Mouse (Mus musculus): ENCODE data around the gene Sacm1l. TPM values are rescaled to one million over a fixed set of nuclear protein-coding genes. Genes with fewer than 3 reads are reported as not detected.

The Sacm1l gene
- polyA plus RNA-seq, 1 experiment from 2014 or later: 55.9 TPM

DNA sequence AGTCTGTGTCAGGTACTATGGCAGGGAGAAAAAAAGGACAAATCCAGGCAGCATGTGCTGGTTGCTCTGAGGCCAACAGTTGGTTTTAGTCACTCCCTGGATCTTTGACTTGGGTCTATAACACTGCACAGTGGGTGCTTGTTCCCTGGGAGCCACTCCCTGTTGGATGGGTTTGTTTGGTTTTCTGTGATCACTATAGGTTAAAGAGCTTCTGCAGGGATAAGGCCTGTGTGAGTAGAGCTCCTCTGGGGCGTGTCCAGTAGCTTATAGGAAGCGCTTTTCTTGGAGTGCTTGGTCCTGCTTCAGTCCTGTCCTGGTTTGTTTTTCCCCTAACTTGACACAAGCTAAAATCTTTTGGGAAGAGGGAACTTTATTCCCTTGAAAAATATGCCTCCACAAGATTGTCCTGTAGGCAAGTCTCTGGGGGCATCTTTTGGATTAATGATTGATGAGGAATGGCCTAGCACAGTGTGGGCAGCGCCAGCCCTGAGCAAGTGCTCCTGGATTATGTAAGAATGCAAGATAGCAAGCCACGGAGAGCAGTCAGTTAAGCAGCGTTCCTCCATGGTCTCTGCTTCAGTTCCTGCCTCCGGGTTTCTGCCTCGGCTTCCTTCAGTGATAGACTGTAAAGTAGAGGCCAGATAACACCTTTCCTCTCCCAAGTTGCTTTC is 59.8 kb downstream of the Sacm1l start:
- 84% methylated on average over 7 of the region's 7 CpGs for WGBS
- H3K4me3 ChIP-seq (ENCODE audit: low read depth, low read length): no peak overlapping the region
- peaks cover 15% of the 10 kb centered on the region for H3K36me3 ChIP-seq (ENCODE audit: control insufficient read depth, insufficient read depth, low read length)
- H3K4me2 ChIP-seq (ENCODE audit: low read length): no peak overlapping the region
- no peaks in the 10 kb centered on the region for H3K4me1 ChIP-seq (ENCODE audit: control insufficient read depth, insufficient read depth, low read length)
- H3K27ac ChIP-seq (ENCODE audit: low read length): no peak overlapping the region
- H3K9ac ChIP-seq (ENCODE audit: low read depth, low read length): no peak overlapping the region
- no peak for ATAC-seq
- no peaks in the 10 kb centered on the region for H3K9me3 ChIP-seq (replicated peaks; ENCODE audit: control insufficient read depth, low read length, poor library complexity, severe bottlenecking)
- no peaks in the 10 kb centered on the region for H3K27me3 ChIP-seq (ENCODE audit: control insufficient read depth, insufficient read depth, low read depth, low read length)

- 97% methylated on average over 4 of the region's 4 CpGs for WGBS
- no peak overlapping the region for H3K9ac ChIP-seq (ENCODE audit: low read depth, low read length)
- no peaks in the 10 kb centered on the region for H3K9me3 ChIP-seq (replicated peaks; ENCODE audit: control insufficient read depth, low read length, poor library complexity, severe bottlenecking)
- H3K36me3 ChIP-seq (ENCODE audit: control insufficient read depth, insufficient read depth, low read length): peaks cover 12% of the 10 kb centered on the region
- H3K4me1 ChIP-seq (ENCODE audit: control insufficient read depth, insufficient read depth, low read length): no peaks in the 10 kb centered on the region
- ATAC-seq: no peak
- no peak overlapping the region for H3K4me2 ChIP-seq (ENCODE audit: low read length)
- H3K27me3 ChIP-seq (ENCODE audit: control insufficient read depth, insufficient read depth, low read depth, low read length): no peaks in the 10 kb centered on the region
- H3K4me3 ChIP-seq (ENCODE audit: low read depth, low read length): no peak overlapping the region
- H3K27ac ChIP-seq (ENCODE audit: low read length): no peak overlapping the region
These were observed 65.6 kb downstream of the Sacm1l start for GRCm38 (mm10) chr9:123595194-123595593.

- Histone ChIP-seq H3K27me3 (ENCODE audit: control insufficient read depth, insufficient read depth, low read depth, low read length) (no peaks in the 10 kb centered on the region), H3K4me1 (ENCODE audit: control insufficient read depth, insufficient read depth, low read length) (no peaks in the 10 kb centered on the region), H3K9ac (ENCODE audit: low read depth, low read length) (no peak overlapping the region), H3K4me2 (ENCODE audit: low read length) (no peak overlapping the region), H3K36me3 (ENCODE audit: control insufficient read depth, insufficient read depth, low read length) (peaks cover 12% of the 10 kb centered on the region), H3K4me3 (ENCODE audit: low read depth, low read length) (no peak overlapping the region), H3K9me3 (replicated peaks; ENCODE audit: control insufficient read depth, low read length, poor library complexity, severe bottlenecking) (no peaks in the 10 kb centered on the region), H3K27ac (ENCODE audit: low read length) (no peak overlapping the region)
- WGBS: 94% methylated on average over 2 of the region's 2 CpGs
- ATAC-seq: no peak
These were observed 67.4 kb downstream of the Sacm1l start for GRCm38 (mm10) chr9:123596910-123597309.

GRCm38 (mm10) chr9:123597376-123597775 is 67.8 kb downstream of the Sacm1l start:
- no peak for ATAC-seq
- H3K27ac ChIP-seq (ENCODE audit: low read length): no peak overlapping the region

DNA sequence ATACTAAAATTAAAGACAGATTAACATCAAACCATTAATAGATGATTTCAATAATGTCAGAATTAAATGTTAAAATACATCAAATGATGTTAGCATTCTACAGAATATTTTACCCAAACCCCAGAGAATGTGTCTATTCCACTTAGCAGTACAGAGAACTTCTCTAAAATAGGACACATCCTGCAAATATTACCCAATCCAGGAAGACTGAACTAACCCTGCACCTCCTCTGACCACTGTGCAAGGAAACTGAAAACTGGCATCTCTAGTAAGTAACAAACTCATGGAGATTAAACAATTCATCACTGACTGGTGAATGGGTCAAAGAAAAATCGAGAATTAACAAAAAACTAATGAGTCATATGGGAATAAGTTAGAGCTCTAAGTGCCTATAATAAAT is 72.0 kb downstream of the Sacm1l start:
- no peak overlapping the region for H3K4me2 ChIP-seq (ENCODE audit: low read length)
- no peak overlapping the region for H3K4me3 ChIP-seq (ENCODE audit: low read depth, low read length)
- H3K9ac ChIP-seq (ENCODE audit: low read depth, low read length): no peak overlapping the region
- no peaks in the 10 kb centered on the region for H3K9me3 ChIP-seq (replicated peaks; ENCODE audit: control insufficient read depth, low read length, poor library complexity, severe bottlenecking)
- H3K27me3 ChIP-seq (ENCODE audit: control insufficient read depth, insufficient read depth, low read depth, low read length): no peaks in the 10 kb centered on the region
- WGBS: 91% methylated on average over 1 of the region's 1 CpGs
- H3K27ac ChIP-seq (ENCODE audit: low read length): no peak overlapping the region
- H3K4me1 ChIP-seq (ENCODE audit: control insufficient read depth, insufficient read depth, low read length): no peaks in the 10 kb centered on the region
- H3K36me3 ChIP-seq (ENCODE audit: control insufficient read depth, insufficient read depth, low read length): no peaks in the 10 kb centered on the region
- no peak for ATAC-seq

More at GRCm38 (mm10) chr9:123597376-123597775, 67.8 kb downstream of the Sacm1l start:
- Histone ChIP-seq H3K4me1 (ENCODE audit: control insufficient read depth, insufficient read depth, low read length) (no peaks in the 10 kb centered on the region), H3K4me3 (ENCODE audit: low read depth, low read length) (no peak overlapping the region), H3K36me3 (ENCODE audit: control insufficient read depth, insufficient read depth, low read length) (peaks cover 12% of the 10 kb centered on the region), H3K27me3 (ENCODE audit: control insufficient read depth, insufficient read depth, low read depth, low read length) (no peaks in the 10 kb centered on the region), H3K9ac (ENCODE audit: low read depth, low read length) (no peak overlapping the region), H3K9me3 (replicated peaks; ENCODE audit: control insufficient read depth, low read length, poor library complexity, severe bottlenecking) (no peaks in the 10 kb centered on the region), H3K4me2 (ENCODE audit: low read length) (no peak overlapping the region)
- 97% methylated on average over 2 of the region's 2 CpGs for WGBS

GRCm38 (mm10) chr9:123620311-123621098 is 90.9 kb downstream of the Sacm1l start:
- no peak overlapping the region for H3K4me2 ChIP-seq (ENCODE audit: low read length)
- no peaks in the 10 kb centered on the region for H3K9me3 ChIP-seq (replicated peaks; ENCODE audit: control insufficient read depth, low read length, poor library complexity, severe bottlenecking)
- no peak overlapping the region for H3K4me3 ChIP-seq (ENCODE audit: low read depth, low read length)
- H3K36me3 ChIP-seq (ENCODE audit: control insufficient read depth, insufficient read depth, low read length): no peaks in the 10 kb centered on the region
- no peak overlapping the region for H3K27ac ChIP-seq (ENCODE audit: low read length)
- H3K4me1 ChIP-seq (ENCODE audit: control insufficient read depth, insufficient read depth, low read length): no peaks in the 10 kb centered on the region
- no peak overlapping the region for H3K9ac ChIP-seq (ENCODE audit: low read depth, low read length)
- no peaks in the 10 kb centered on the region for H3K27me3 ChIP-seq (ENCODE audit: control insufficient read depth, insufficient read depth, low read depth, low read length)
- 91% methylated on average over 5 of the region's 5 CpGs for WGBS
- no peak for ATAC-seq

DNA sequence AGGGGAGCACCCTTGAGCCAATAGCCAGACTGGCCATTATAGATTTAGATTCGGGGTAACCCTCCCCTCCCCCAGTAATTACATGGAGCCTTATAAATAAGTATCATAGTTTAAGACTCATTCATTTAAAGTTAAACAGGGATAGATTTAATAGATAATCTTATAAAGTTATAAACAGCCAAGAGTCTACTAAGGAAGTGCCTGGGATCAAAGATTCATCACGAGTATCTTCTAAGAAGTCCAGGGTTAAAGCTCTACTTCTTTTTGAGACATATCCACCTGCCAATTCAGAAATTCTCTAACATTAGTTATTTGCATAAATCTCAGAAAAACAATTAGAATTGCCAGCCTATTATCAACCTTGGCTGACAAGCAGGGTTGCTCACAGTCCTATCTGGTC is 95.2 kb downstream of the Sacm1l start:
- Histone ChIP-seq H3K4me1 (ENCODE audit: control insufficient read depth, insufficient read depth, low read length) (no peaks in the 10 kb centered on the region), H3K4me2 (ENCODE audit: low read length) (no peak overlapping the region), H3K27me3 (ENCODE audit: control insufficient read depth, insufficient read depth, low read depth, low read length) (no peaks in the 10 kb centered on the region), H3K27ac (ENCODE audit: low read length) (no peak overlapping the region), H3K36me3 (ENCODE audit: control insufficient read depth, insufficient read depth, low read length) (no peaks in the 10 kb centered on the region), H3K9me3 (replicated peaks; ENCODE audit: control insufficient read depth, low read length, poor library complexity, severe bottlenecking) (no peaks in the 10 kb centered on the region), H3K4me3 (ENCODE audit: low read depth, low read length) (no peak overlapping the region), H3K9ac (ENCODE audit: low read depth, low read length) (no peak overlapping the region)
- 86% methylated on average over 2 of the region's 2 CpGs for WGBS
- no peak for ATAC-seq

- WGBS: 93% methylated on average over 11 of the region's 11 CpGs
- no peak overlapping the region for H3K4me2 ChIP-seq (ENCODE audit: low read length)
- H3K4me1 ChIP-seq (ENCODE audit: control insufficient read depth, insufficient read depth, low read length): no peaks in the 10 kb centered on the region
- no peak overlapping the region for H3K27ac ChIP-seq (ENCODE audit: low read length)
- no peak overlapping the region for H3K4me3 ChIP-seq (ENCODE audit: low read depth, low read length)
- H3K9ac ChIP-seq (ENCODE audit: low read depth, low read length): no peak overlapping the region
- H3K27me3 ChIP-seq (ENCODE audit: control insufficient read depth, insufficient read depth, low read depth, low read length): no peaks in the 10 kb centered on the region
- ATAC-seq: no peak
- no peaks in the 10 kb centered on the region for H3K9me3 ChIP-seq (replicated peaks; ENCODE audit: control insufficient read depth, low read length, poor library complexity, severe bottlenecking)
- H3K36me3 ChIP-seq (ENCODE audit: control insufficient read depth, insufficient read depth, low read length): no peaks in the 10 kb centered on the region
These were observed 96.3 kb downstream of the Sacm1l start for GRCm38 (mm10) chr9:123625821-123626220.

GRCm38 (mm10) chr9:123631666-123632065 is 102.1 kb downstream of the Sacm1l start:
- ATAC-seq: no peak
- Histone ChIP-seq H3K27ac (ENCODE audit: low read length) (no peak overlapping the region), H3K36me3 (ENCODE audit: control insufficient read depth, insufficient read depth, low read length) (no peaks in the 10 kb centered on the region), H3K4me1 (ENCODE audit: control insufficient read depth, insufficient read depth, low read length) (no peaks in the 10 kb centered on the region), H3K4me2 (ENCODE audit: low read length) (no peak overlapping the region), H3K27me3 (ENCODE audit: control insufficient read depth, insufficient read depth, low read depth, low read length) (no peaks in the 10 kb centered on the region), H3K9ac (ENCODE audit: low read depth, low read length) (no peak overlapping the region), H3K9me3 (replicated peaks; ENCODE audit: control insufficient read depth, low read length, poor library complexity, severe bottlenecking) (no peaks in the 10 kb centered on the region), H3K4me3 (ENCODE audit: low read depth, low read length) (no peak overlapping the region)
- 85% methylated on average over 3 of the region's 3 CpGs for WGBS
